Mouse (Mus musculus) ovary, adult 18-20 months (tissue): ENCODE measurements around the gene Pla2g7.

Experiments
- DNase-seq: peaks from one replicate; pipeline ENCODE4 v3.0.0; 2022; ENCODE audit warnings: low spot score, mixed read lengths

The Pla2g7 gene

GRCm38 (mm10) chr17:43649641-43650436 lies 81.9 kb downstream of the Pla2g7 start:
- no peak for DNase-seq

DNA sequence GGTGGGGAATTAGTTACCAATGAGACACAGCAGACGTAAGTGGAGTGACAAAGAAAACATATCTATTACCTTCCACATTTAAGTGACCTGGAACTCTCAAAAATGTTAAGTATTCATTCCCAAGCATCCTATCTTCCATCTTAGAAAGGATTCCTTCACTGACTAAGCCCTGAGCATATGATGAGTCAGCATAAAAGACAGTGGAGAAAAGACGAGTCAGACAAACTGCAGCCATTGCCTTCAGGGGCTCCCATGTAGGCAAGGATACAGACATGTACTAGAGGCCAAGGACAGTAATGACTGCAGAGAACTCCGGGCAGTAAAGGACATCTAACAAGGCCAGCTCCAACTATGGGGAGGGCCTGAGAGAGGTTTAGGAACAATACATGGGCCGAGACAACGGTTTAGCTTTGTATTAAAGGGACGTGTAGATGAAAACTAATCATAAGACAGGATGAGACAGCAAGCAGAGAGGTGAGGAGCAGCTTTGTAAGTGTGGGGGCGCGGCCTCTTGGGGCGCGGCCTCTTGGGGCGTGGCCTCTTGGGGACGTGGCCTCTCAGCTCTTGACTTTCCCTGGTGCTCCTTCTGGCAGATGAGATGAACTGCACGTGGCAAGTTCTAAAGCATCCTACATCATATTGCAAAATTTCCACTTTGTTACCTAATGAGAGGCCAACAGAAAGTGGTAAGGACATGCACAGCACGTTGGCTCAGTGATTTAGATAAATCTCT lies 83.6 kb downstream of the Pla2g7 start:
- DNase-seq: no peak
